ENCODE assay signal across 14 mouse cellular contexts in the genomic region with DNA sequence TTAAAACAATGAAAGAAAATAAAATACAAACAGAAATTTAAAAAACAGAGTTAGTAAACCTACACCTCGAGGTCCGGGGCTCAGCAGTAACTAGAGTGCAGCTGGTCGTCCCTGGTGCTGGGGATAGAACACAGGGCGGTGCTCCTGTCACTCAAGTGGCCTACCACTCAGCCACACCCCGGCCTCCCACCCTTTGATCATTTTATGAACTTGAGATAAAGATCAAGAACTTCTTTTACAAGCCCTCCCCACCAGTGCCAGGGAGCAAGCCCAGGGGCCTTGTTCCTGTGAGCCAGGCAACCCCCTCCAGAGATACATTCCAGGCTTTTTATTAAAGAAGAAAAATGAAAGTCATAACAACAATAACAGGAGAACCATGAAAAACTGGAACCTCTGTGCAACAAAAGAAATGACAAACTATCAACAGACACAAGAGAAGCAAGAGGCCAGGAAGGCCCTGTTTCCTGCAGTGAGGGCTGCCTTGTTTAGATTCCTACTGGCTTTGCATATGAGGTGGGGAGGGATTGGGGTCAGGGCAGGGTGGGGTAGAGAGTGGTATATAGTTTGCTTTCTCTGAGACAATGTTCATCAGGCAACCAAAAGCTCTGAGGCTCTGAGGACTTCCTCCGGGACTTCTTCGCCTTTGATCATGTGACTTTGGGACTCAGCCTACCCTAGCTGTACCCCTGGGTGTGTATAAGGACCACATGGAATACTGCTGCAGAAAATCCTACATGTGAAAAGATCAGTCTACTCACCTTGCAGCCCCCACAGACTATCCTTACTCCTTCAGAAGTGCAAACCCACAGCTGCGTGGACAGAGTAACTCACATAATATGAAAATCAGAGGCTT. TPM values are rescaled to one million over a fixed set of nuclear protein-coding genes. Genes with fewer than 3 reads are reported as not detected.
A peak's percentile ranks its signal among the peaks of the same experiment; 100 is the strongest.
DNase-seq lines count a peak whose midpoint lies in the region; ATAC-seq lines count a peak whose summit lies in the region.
"Had no signal": no experiment of that assay in that cellular context is flagged by ENCODE, and none has a peak within 500 bp of the region (broad histone marks: within the 10 kb centered on the region; RNA-seq: fewer than 3 reads in every experiment).

No protein-coding gene starts in this region.

- no peak for ATAC-seq in intestine, embryonic 15.5 days
- no peak for ATAC-seq in intestine, embryonic 16.5 days
- 0 out of 2 replicates have a peak, but pooled peaks have one; percentile 12 for ATAC-seq in megakaryocyte-erythroid progenitor cell, adult 5-6 weeks (replicated peaks; ENCODE audit: low FRiP score, low TSS enrichment, poor library complexity, severe bottlenecking)
- ATAC-seq: forebrain, embryonic 13.5 days had no signal

- H3K9me3 ChIP-seq in intestine, embryonic 15.5 days, result no peaks in the 10 kb centered on the region
- H3K9me3 ChIP-seq in intestine, embryonic 16.5 days (ENCODE audit: control insufficient read depth, low read length), result no peaks in the 10 kb centered on the region
- H3K9me3 ChIP-seq: forebrain, embryonic 13.5 days had no signal

- H3K4me1 ChIP-seq in intestine, embryonic 15.5 days (replicated peaks), result peaks cover 15% of the 10 kb centered on the region
- peaks cover 19% of the 10 kb centered on the region for H3K4me1 ChIP-seq in intestine, embryonic 16.5 days (ENCODE audit: control insufficient read depth, insufficient read depth, low read length)

- WGBS in intestine, embryonic 15.5 days, result 46% methylated on average over 8 of the region's 8 CpGs
- WGBS in intestine, embryonic 16.5 days, result 42% methylated on average over 8 of the region's 8 CpGs

- H3K9ac ChIP-seq in intestine, embryonic 15.5 days, result no peak overlapping the region
- no peak overlapping the region for H3K9ac ChIP-seq in intestine, embryonic 16.5 days (ENCODE audit: low read depth, low read length)
- H3K9ac ChIP-seq: forebrain, embryonic 13.5 days had no signal

- H3K27me3 ChIP-seq in intestine, embryonic 15.5 days (replicated peaks), result no peaks in the 10 kb centered on the region
- no peaks in the 10 kb centered on the region for H3K27me3 ChIP-seq in intestine, embryonic 16.5 days (replicated peaks; ENCODE audit: control insufficient read depth, insufficient read depth, low read length)
- H3K27me3 ChIP-seq: forebrain, embryonic 13.5 days had no signal

- DNase-seq in CD8-positive naive resting alpha-beta T cell, adult 2 months (ENCODE audit: low read depth in 2 of 2, low spot score in 2 of 2), result peak; percentile 25 to 54
- DNase-seq in liver, result peak; percentile 74
- DNase-seq in layer of hippocampus, postnatal 36 days, result no peak
- DNase-seq in adrenal gland, postnatal 36 days, result no peak
- DNase-seq in frontal cortex, postnatal 10 days (ENCODE audit: low spot score in 2 of 2), result no peak
- DNase-seq: kidney, adult 9 months had no signal

- no peak overlapping the region for H3K4me3 ChIP-seq in intestine, embryonic 15.5 days (replicated peaks)
- no peak overlapping the region for H3K4me3 ChIP-seq in intestine, embryonic 16.5 days (ENCODE audit: low read length)
- H3K4me3 ChIP-seq: forebrain, embryonic 13.5 days; myocyte had no signal

- peak overlapping the region; percentile 27; the same call in 1 of the 2 replicates for H3K27ac ChIP-seq in intestine, embryonic 15.5 days
- H3K27ac ChIP-seq in intestine, embryonic 16.5 days (ENCODE audit: low read length), result no peak overlapping the region
- H3K27ac ChIP-seq: forebrain, embryonic 13.5 days had no signal

- no peak overlapping the region for H3K4me2 ChIP-seq in intestine, embryonic 15.5 days (replicated peaks)
- H3K4me2 ChIP-seq in intestine, embryonic 16.5 days (ENCODE audit: low read depth, low read length), result no peak overlapping the region
- H3K4me2 ChIP-seq: forebrain, embryonic 13.5 days had no signal

- no peaks in the 10 kb centered on the region for H3K36me3 ChIP-seq in intestine, embryonic 15.5 days
- H3K36me3 ChIP-seq in intestine, embryonic 16.5 days (ENCODE audit: control insufficient read depth, insufficient read depth, low read length), result no peaks in the 10 kb centered on the region

RNA-seq across cellular contexts. Expression of a gene that starts 2.1 kb away (rescaled TPM):
- 19.7 and 21.7 TPM in 2 replicates for polyA plus RNA-seq in intestine, embryonic 15.5 days (2015; fragmentation: Nextera tagmentation; extraction: Ambion mirVana)
- polyA plus RNA-seq in intestine, embryonic 16.5 days (2015; fragmentation: Nextera tagmentation; extraction: Ambion mirVana), result 18.2 and 18.4 TPM in 2 replicates
- 229 and 247 TPM in 2 replicates for total RNA-seq in megakaryocyte-erythroid progenitor cell, adult 5-6 weeks (2014; fragmentation: Nextera tagmentation)
- total RNA-seq in megakaryocyte-erythroid progenitor cell, adult 5-6 weeks (2017), result 135 and 175 TPM in 2 replicates
- total RNA-seq in layer of hippocampus, postnatal 36 days (2021), result 100 to 1,000 TPM; 256 to 257 TPM
- 10 to 100 TPM; 35.0 to 42.6 TPM for total RNA-seq in adrenal gland, postnatal 36 days (2021)

RNA-seq across cellular contexts. Expression of a gene that starts 36.9 kb away (rescaled TPM):
- polyA plus RNA-seq in intestine, embryonic 15.5 days (2015; fragmentation: Nextera tagmentation; extraction: Ambion mirVana), result 0.56 and 0.57 TPM in 2 replicates
- polyA plus RNA-seq in intestine, embryonic 16.5 days (2015; fragmentation: Nextera tagmentation; extraction: Ambion mirVana), result 0.31 and 0.32 TPM in 2 replicates
- 3.9 and 7.0 TPM in 2 replicates for total RNA-seq in megakaryocyte-erythroid progenitor cell, adult 5-6 weeks (2014; fragmentation: Nextera tagmentation)
- 3.7 and 4.7 TPM in 2 replicates for total RNA-seq in megakaryocyte-erythroid progenitor cell, adult 5-6 weeks (2017)
- 100 to 1,000 TPM; 140 to 143 TPM for total RNA-seq in layer of hippocampus, postnatal 36 days (2021)
- total RNA-seq in adrenal gland, postnatal 36 days (2021), result under 1 TPM; 0.20 to 0.30 TPM
- total RNA-seq: hematopoietic stem cell, adult 5-6 weeks had no signal
- polyA plus RNA-seq: myocyte had no signal

RNA-seq across cellular contexts. Expression of a gene that starts 37.0 kb away (rescaled TPM):
- polyA plus RNA-seq in intestine, embryonic 15.5 days (2015; fragmentation: Nextera tagmentation; extraction: Ambion mirVana), result not detected in 2 replicates
- polyA plus RNA-seq in intestine, embryonic 16.5 days (2015; fragmentation: Nextera tagmentation; extraction: Ambion mirVana), result not detected in 2 replicates
- total RNA-seq in megakaryocyte-erythroid progenitor cell, adult 5-6 weeks (2014; fragmentation: Nextera tagmentation), result not detected in 2 replicates
- total RNA-seq in megakaryocyte-erythroid progenitor cell, adult 5-6 weeks (2017), result not detected in 2 replicates
- total RNA-seq in layer of hippocampus, postnatal 36 days (2021), result 1 to 10 TPM; 2.3 TPM
- total RNA-seq in adrenal gland, postnatal 36 days (2021), result not detected
- total RNA-seq: hematopoietic stem cell, adult 5-6 weeks had no signal
- polyA plus RNA-seq: forebrain, embryonic 13.5 days; gonadal fat pad, adult 2 months; myocyte had no signal

RNA-seq across cellular contexts. Expression of a gene that starts 46.7 kb away (rescaled TPM):
- polyA plus RNA-seq in intestine, embryonic 15.5 days (2015; fragmentation: Nextera tagmentation; extraction: Ambion mirVana), result not detected in 2 replicates
- not detected in 2 replicates for polyA plus RNA-seq in intestine, embryonic 16.5 days (2015; fragmentation: Nextera tagmentation; extraction: Ambion mirVana)
- not detected in 2 replicates for total RNA-seq in megakaryocyte-erythroid progenitor cell, adult 5-6 weeks (2014; fragmentation: Nextera tagmentation)
- not detected in 2 replicates for total RNA-seq in megakaryocyte-erythroid progenitor cell, adult 5-6 weeks (2017)
- under 1 TPM in 1 of 2 experiments, not detected in 1; 0.56 TPM for total RNA-seq in layer of hippocampus, postnatal 36 days (2021)
- total RNA-seq in adrenal gland, postnatal 36 days (2021), result not detected
- total RNA-seq: hematopoietic stem cell, adult 5-6 weeks had no signal
- polyA plus RNA-seq: forebrain, embryonic 13.5 days; gonadal fat pad, adult 2 months; myocyte; urinary bladder, adult 2 months had no signal

RNA-seq across cellular contexts. Expression of a gene that starts 50.2 kb away (rescaled TPM):
- polyA plus RNA-seq in intestine, embryonic 15.5 days (2015; fragmentation: Nextera tagmentation; extraction: Ambion mirVana), result 48.2 TPM in 2 replicates
- 35.0 and 42.3 TPM in 2 replicates for polyA plus RNA-seq in intestine, embryonic 16.5 days (2015; fragmentation: Nextera tagmentation; extraction: Ambion mirVana)
- total RNA-seq in megakaryocyte-erythroid progenitor cell, adult 5-6 weeks (2014; fragmentation: Nextera tagmentation), result 14.4 and 14.6 TPM in 2 replicates
- 20.0 and 21.9 TPM in 2 replicates for total RNA-seq in megakaryocyte-erythroid progenitor cell, adult 5-6 weeks (2017)
- total RNA-seq in layer of hippocampus, postnatal 36 days (2021), result 100 to 1,000 TPM; 131 to 139 TPM
- 10 to 100 TPM; 24.1 to 31.1 TPM for total RNA-seq in adrenal gland, postnatal 36 days (2021)

Comparison
In these comparisons a context has a peak if more than half of its experiments do, and no peak if none do; other contexts are left out.
1. DNase-seq: peak in CD8-positive naive resting alpha-beta T cell, adult 2 months (2 of 2) and liver (single experiment); none in layer of hippocampus, postnatal 36 days (0 of 2), adrenal gland, postnatal 36 days (0 of 2) and frontal cortex, postnatal 10 days (0 of 2).
2. RNA of a gene that starts 36.9 kb away (total RNA-seq): 140 to 143 TPM in layer of hippocampus, postnatal 36 days; 3.7 to 7.0 TPM in megakaryocyte-erythroid progenitor cell, adult 5-6 weeks and 0.20 to 0.30 TPM in adrenal gland, postnatal 36 days; every median in the first group is over 10 times any median in the second.